Mouse (Mus musculus): ENCODE measurements around the gene Gbp3. TPM values are rescaled to one million over a fixed set of nuclear protein-coding genes. Genes with fewer than 3 reads are reported as not detected.
"Not testable (repeated sequence)": the region's sequence is repeated elsewhere in the genome, so short reads cannot be mapped to it uniquely, and the experiment has no call there.

Gbp3 gene
- polyA plus RNA-seq (2012; ENCODE audit: insufficient read depth, low replicate concordance): 0.26 TPM in 1 of 2 replicates, not detected in the other

GRCm38 (mm10) chr3:142559632-142560228 is at the start of gene Gbp3:
Gene Gbp3, plus strand, starts transcription at chr3:142560026.
- H3K36me3 ChIP-seq (replicated peaks; ENCODE audit: low read length): no peaks in the 10 kb centered on the region
- TF ChIP-seq GATA1 (IDR thresholded peaks at IDR 0.05; ENCODE audit: borderline replicate concordance, low read length) (no peak), FLI1 (IDR thresholded peaks at IDR 0.05; ENCODE audit: low read length) (no peak)
- H3K27me3 ChIP-seq (replicated peaks): no peaks in the 10 kb centered on the region
- no peaks in the 10 kb centered on the region for H3K9me3 ChIP-seq
- peak within 1 kb of the TSS; percentile 93 for H3K4me3 ChIP-seq (replicated peaks)
- H3K4me1 ChIP-seq: peaks cover 13% of the 10 kb centered on the region

- Histone ChIP-seq H3K4me3 (replicated peaks) (no peak overlapping the region), H3K4me1 (peaks cover 34% of the 10 kb centered on the region), H3K9me3 (no peaks in the 10 kb centered on the region), H3K36me3 (replicated peaks; ENCODE audit: low read length) (no peaks in the 10 kb centered on the region), H3K27me3 (replicated peaks) (peaks cover 2% of the 10 kb centered on the region)
- no peak for TF ChIP-seq GATA1 (IDR thresholded peaks at IDR 0.05; ENCODE audit: borderline replicate concordance, low read length)
- no peak for TF ChIP-seq FLI1 (IDR thresholded peaks at IDR 0.05; ENCODE audit: low read length)
These were observed 31.7 kb upstream of the Gbp3 start for GRCm38 (mm10) chr3:142528116-142528515.

GRCm38 (mm10) chr3:142529597-142529996 is 30.2 kb upstream of the Gbp3 start:
- Histone ChIP-seq H3K4me1 (peaks cover 34% of the 10 kb centered on the region), H3K27me3 (replicated peaks) (peaks cover 2% of the 10 kb centered on the region), H3K36me3 (replicated peaks; ENCODE audit: low read length) (peaks cover 5% of the 10 kb centered on the region), H3K4me3 (replicated peaks) (peak overlapping the region; percentile 99), H3K9me3 (no peaks in the 10 kb centered on the region)
- TF ChIP-seq FLI1 (IDR thresholded peaks at IDR 0.05; ENCODE audit: low read length) (no peak), GATA1 (IDR thresholded peaks at IDR 0.05; ENCODE audit: borderline replicate concordance, low read length) (no peak)

- no peak for TF ChIP-seq FLI1 (IDR thresholded peaks at IDR 0.05; ENCODE audit: low read length)
- TF ChIP-seq GATA1 (IDR thresholded peaks at IDR 0.05; ENCODE audit: borderline replicate concordance, low read length): no peak
- Histone ChIP-seq H3K36me3 (replicated peaks; ENCODE audit: low read length) (peaks cover 6% of the 10 kb centered on the region), H3K27me3 (replicated peaks) (peaks cover 2% of the 10 kb centered on the region), H3K9me3 (no peaks in the 10 kb centered on the region), H3K4me3 (replicated peaks) (peak within 1 kb of the TSS; percentile 99), H3K4me1 (peaks cover 38% of the 10 kb centered on the region)
These were observed 29.5 kb upstream of the Gbp3 start, which contains the start of gene Gbp7 for GRCm38 (mm10) chr3:142530087-142530953. Gene Gbp7, plus strand, starts transcription at chr3:142530342.

- H3K4me3 ChIP-seq (replicated peaks): peak overlapping the region; percentile 25
- peaks cover 13% of the 10 kb centered on the region for H3K36me3 ChIP-seq (replicated peaks; ENCODE audit: low read length)
- TF ChIP-seq GATA1 (IDR thresholded peaks at IDR 0.05; ENCODE audit: borderline replicate concordance, low read length) (no peak), FLI1 (IDR thresholded peaks at IDR 0.05; ENCODE audit: low read length) (no peak)
- peaks cover 38% of the 10 kb centered on the region for H3K4me1 ChIP-seq
- H3K27me3 ChIP-seq (replicated peaks): peaks cover 1% of the 10 kb centered on the region
- H3K9me3 ChIP-seq: no peaks in the 10 kb centered on the region
These were observed 28.2 kb upstream of the Gbp3 start for GRCm38 (mm10) chr3:142531595-142531994.

GRCm38 (mm10) chr3:142533185-142533584 is 26.6 kb upstream of the Gbp3 start:
- H3K9me3 ChIP-seq: no peaks in the 10 kb centered on the region
- no peak for TF ChIP-seq GATA1 (IDR thresholded peaks at IDR 0.05; ENCODE audit: borderline replicate concordance, low read length)
- H3K27me3 ChIP-seq (replicated peaks): no peaks in the 10 kb centered on the region
- H3K4me3 ChIP-seq (replicated peaks): no peak overlapping the region
- H3K36me3 ChIP-seq (replicated peaks; ENCODE audit: low read length): peaks cover 29% of the 10 kb centered on the region
- peaks cover 33% of the 10 kb centered on the region for H3K4me1 ChIP-seq

GRCm38 (mm10) chr3:142535667-142536066 is 24.2 kb upstream of the Gbp3 start:
- H3K9me3 ChIP-seq: no peaks in the 10 kb centered on the region
- H3K4me1 ChIP-seq: peaks cover 25% of the 10 kb centered on the region
- no peak for TF ChIP-seq FLI1 (IDR thresholded peaks at IDR 0.05; ENCODE audit: low read length)
- TF ChIP-seq GATA1 (IDR thresholded peaks at IDR 0.05; ENCODE audit: borderline replicate concordance, low read length): no peak
- peaks cover 46% of the 10 kb centered on the region for H3K36me3 ChIP-seq (replicated peaks; ENCODE audit: low read length)
- no peaks in the 10 kb centered on the region for H3K27me3 ChIP-seq (replicated peaks)
- no peak overlapping the region for H3K4me3 ChIP-seq (replicated peaks)

GRCm38 (mm10) chr3:142541391-142541790 is 18.4 kb upstream of the Gbp3 start:
- Histone ChIP-seq H3K27me3 (replicated peaks) (no peaks in the 10 kb centered on the region), H3K36me3 (replicated peaks; ENCODE audit: low read length) (peaks cover 88% of the 10 kb centered on the region), H3K4me1 (no peaks in the 10 kb centered on the region), H3K4me3 (replicated peaks) (no peak overlapping the region), H3K9me3 (no peaks in the 10 kb centered on the region)
- no peak for TF ChIP-seq FLI1 (IDR thresholded peaks at IDR 0.05; ENCODE audit: low read length)
- TF ChIP-seq GATA1 (IDR thresholded peaks at IDR 0.05; ENCODE audit: borderline replicate concordance, low read length): no peak

- not testable (repeated sequence) for H3K9me3 ChIP-seq; H3K27me3 ChIP-seq (replicated peaks); H3K4me3 ChIP-seq (replicated peaks); H3K4me1 ChIP-seq
- H3K36me3 ChIP-seq (replicated peaks; ENCODE audit: low read length): peaks cover 88% of the 10 kb centered on the region
These were observed 17.1 kb upstream of the Gbp3 start for GRCm38 (mm10) chr3:142542776-142543175.

GRCm38 (mm10) chr3:142546690-142547089 is 13.1 kb upstream of the Gbp3 start:
- Histone ChIP-seq H3K27me3 (replicated peaks) (no peaks in the 10 kb centered on the region), H3K4me3 (replicated peaks) (no peak overlapping the region), H3K36me3 (replicated peaks; ENCODE audit: low read length) (peaks cover 64% of the 10 kb centered on the region), H3K4me1 (peaks cover 18% of the 10 kb centered on the region), H3K9me3 (no peaks in the 10 kb centered on the region)
- TF ChIP-seq GATA1 (IDR thresholded peaks at IDR 0.05; ENCODE audit: borderline replicate concordance, low read length) (no peak), FLI1 (IDR thresholded peaks at IDR 0.05; ENCODE audit: low read length) (no peak)

Measured in megakaryocyte, embryonic 14.5 days (primary cell).